Mouse (Mus musculus) kidney, postnatal 0 days (tissue): ENCODE data around the gene Slc26a1. TPM values are rescaled to one million over a fixed set of nuclear protein-coding genes. Genes with fewer than 3 reads are reported as not detected.

Experiments
- ATAC-seq: fragments of 200-750 bp; cut with Nextera tagmentation; replicated peaks from 2 replicates; pipeline ENCODE4 v1.8.0; 2017; ENCODE audit warnings: low read depth, moderate number of reproducible peaks, moderate TSS enrichment, moderate library complexity; ENCODE audit not compliant: low FRiP score
- DNase-seq: peaks from one replicate; pipeline ENCODE4 v3.0.0-alpha.2; 2016; ENCODE audit warnings: low spot score
- H3K27ac ChIP-seq: fragments of 300-500 bp; sonication (generic); 2 replicates; pipeline ENCODE4 v1.5.1; 2014; ENCODE audit warnings: mild to moderate bottlenecking
- H3K27me3 ChIP-seq: fragments of 300-500 bp; sonication (generic); 2 replicates; pipeline ENCODE4 v1.6.1; 2014; ENCODE audit warnings: low read length, mixed read lengths; ENCODE audit not compliant: insufficient read depth
- H3K36me3 ChIP-seq: fragments of 300-500 bp; sonication (generic); 2 replicates; pipeline ENCODE4 v1.6.1; 2014; ENCODE audit warnings: low read length, mixed read lengths; ENCODE audit not compliant: insufficient read depth
- H3K4me1 ChIP-seq: fragments of 300-500 bp; sonication (generic); replicated peaks from 2 replicates; pipeline ENCODE4 v1.6.1; 2014; ENCODE audit warnings: antibody characterized with exemption, low read length, mixed read lengths; ENCODE audit not compliant: insufficient read depth
- H3K4me2 ChIP-seq: fragments of 300-500 bp; sonication (generic); 2 replicates; pipeline ENCODE4 v1.6.1; 2014; ENCODE audit warnings: mild to moderate bottlenecking, low read length, moderate library complexity, mixed read lengths
- H3K4me3 ChIP-seq: fragments of 300-500 bp; sonication (generic); replicated peaks from 2 replicates; pipeline ENCODE4 v1.5.1; 2014; ENCODE audit warnings: low read depth, low read length
- H3K9ac ChIP-seq: fragments of 300-500 bp; sonication (generic); 2 replicates; pipeline ENCODE4 v1.6.1; 2014; ENCODE audit warnings: low read depth, low read length
- H3K9me3 ChIP-seq: fragments of 300-500 bp; sonication (generic); replicated peaks from 2 replicates; pipeline ENCODE4 v1.6.1; 2016; ENCODE audit warnings: low read length, inconsistent platforms, mixed read lengths
- CTCF ChIP-seq: IDR thresholded peaks from 2 replicates; pipeline ENCODE4 v1.5.1; 2016; ENCODE audit warnings: antibody characterized with exemption, low read depth, mild to moderate bottlenecking, moderate library complexity
- WGBS: fragments of 180-500 bp; shearing (Covaris S2); extraction: QIAGEN DNeasy Blood & Tissue Kit; methylation state at CpG from one replicate; pipeline ENCODE4 v1.1.7; 2014; 5-methylcytosine and 5-hydroxymethylcytosine counted together
- polyA plus RNA-seq: library from polyadenylated mRNA; unstranded; fragments of >200 nt; fragmentation: Nextera tagmentation; extraction: Ambion mirVana; gene quantifications from 2 replicates; pipeline ENCODE4 v1.2.1, GENCODE M21; 2015

Gene Slc26a1
- polyA plus RNA-seq, 1 experiment from 2014 or later, result 8.5 TPM

DNA sequence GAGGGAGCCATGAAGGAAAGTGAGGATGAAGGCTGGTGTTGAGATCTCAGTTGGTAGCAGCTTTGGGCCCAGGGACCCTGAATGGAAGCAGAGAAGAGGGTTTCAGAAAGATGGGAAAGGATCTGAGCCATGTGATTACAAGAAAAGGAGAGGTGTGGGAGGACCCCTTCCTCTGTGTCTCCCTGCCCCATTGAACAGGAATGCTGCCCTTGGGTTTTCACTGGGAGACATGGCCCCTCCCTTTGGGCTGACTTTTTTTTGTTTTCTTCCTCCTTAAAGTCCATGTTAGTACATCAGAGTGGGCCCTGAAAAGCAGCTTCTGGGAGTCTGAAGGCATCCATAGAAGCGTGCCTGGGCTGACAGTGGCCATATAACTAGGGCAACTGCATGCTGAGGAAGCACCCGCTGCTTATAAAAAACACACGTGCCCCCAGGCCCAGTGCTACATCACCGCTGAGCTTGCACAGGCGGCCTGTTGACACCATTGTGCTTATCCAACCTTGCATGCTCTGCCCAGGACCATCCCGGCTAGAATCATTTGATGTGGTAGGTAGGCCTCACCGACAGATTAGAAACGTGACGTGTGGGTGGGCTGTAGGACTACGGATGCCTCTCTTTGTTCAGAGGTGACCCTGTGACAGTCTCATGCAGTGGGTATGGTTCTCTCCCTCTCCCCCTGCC is 26.1 kb upstream of the Slc26a1 start:
- no peak for TF ChIP-seq CTCF
- ATAC-seq (peak; percentile 42; the same call in 1 of the 2 replicates), DNase-seq (peak; percentile 79)
- Histone ChIP-seq H3K27me3 (no peaks in the 10 kb centered on the region), H3K4me1 (peaks cover 16% of the 10 kb centered on the region), H3K36me3 (0 out of 2 replicates have a peak, but pooled peaks cover 13% of the 10 kb centered on the region), H3K4me2 (no peak overlapping the region), H3K4me3 (no peak overlapping the region), H3K9ac (no peak overlapping the region), H3K9me3 (no peaks in the 10 kb centered on the region), H3K27ac (peak overlapping the region; percentile 61; the same call in 1 of the 2 replicates)
- WGBS, result 39% methylated on average over 10 of the region's 10 CpGs

DNA sequence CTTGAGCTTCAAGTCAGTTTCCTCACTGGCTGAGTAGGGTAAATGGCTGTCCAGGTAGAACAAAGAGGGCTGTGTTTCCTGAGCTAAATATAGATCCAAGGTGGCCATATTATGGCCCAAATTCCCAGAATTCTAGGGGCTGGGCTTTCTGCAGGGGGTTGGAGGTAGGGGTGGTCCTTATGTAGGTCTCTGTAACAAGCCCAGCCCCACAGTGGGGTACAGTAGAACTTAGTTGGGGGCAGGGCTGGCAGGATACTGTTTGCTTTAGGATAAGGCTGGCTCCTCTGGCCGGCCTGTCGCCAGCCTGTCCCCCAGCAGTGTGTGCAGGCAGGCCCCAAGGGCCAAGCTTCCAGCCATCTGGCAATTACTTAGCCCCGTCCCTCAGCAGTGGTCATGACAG is 25.0 kb upstream of the Slc26a1 start:
- no peak overlapping the region for H3K4me2 ChIP-seq
- DNase-seq (no peak), ATAC-seq (no peak)
- no peak overlapping the region for H3K9ac ChIP-seq
- no peaks in the 10 kb centered on the region for H3K27me3 ChIP-seq
- H3K9me3 ChIP-seq, result no peaks in the 10 kb centered on the region
- peak overlapping the region; percentile 61 for H3K27ac ChIP-seq
- TF ChIP-seq CTCF, result no peak
- H3K4me3 ChIP-seq, result no peak overlapping the region
- peaks cover 22% of the 10 kb centered on the region for H3K4me1 ChIP-seq
- H3K36me3 ChIP-seq, result 0 out of 2 replicates have a peak, but pooled peaks cover 7% of the 10 kb centered on the region
- 27% methylated on average over 3 of the region's 3 CpGs for WGBS

DNA sequence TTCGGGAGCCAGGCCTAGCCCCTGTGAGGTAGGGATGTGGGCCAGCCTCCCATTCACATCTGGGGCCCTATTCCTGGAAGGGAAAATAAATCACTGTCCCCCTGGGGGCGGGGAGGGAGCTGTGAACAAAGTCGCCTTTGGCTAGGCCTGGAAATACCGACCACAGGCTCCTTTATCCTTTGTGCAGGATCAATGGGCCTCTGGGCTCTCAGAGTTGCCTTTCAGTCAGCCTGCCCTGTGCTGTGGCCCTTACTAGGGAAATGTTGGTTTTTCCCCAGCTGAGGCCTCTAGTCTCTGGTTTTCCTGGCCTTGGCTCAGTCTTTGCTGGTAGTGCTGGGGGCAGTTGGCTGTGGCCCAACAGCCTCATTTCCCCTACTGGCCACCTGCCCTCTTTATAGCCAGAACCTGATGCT is 22.0 kb upstream of the Slc26a1 start:
- DNase-seq (no peak), ATAC-seq (no peak)
- Histone ChIP-seq H3K9me3 (no peaks in the 10 kb centered on the region), H3K4me1 (peaks cover 27% of the 10 kb centered on the region), H3K27ac (no peak overlapping the region), H3K9ac (no peak overlapping the region), H3K4me3 (no peak overlapping the region), H3K27me3 (no peaks in the 10 kb centered on the region), H3K36me3 (0 out of 2 replicates have a peak, but pooled peaks cover 4% of the 10 kb centered on the region), H3K4me2 (no peak overlapping the region)
- WGBS, result 26% methylated on average over 4 of the region's 4 CpGs
- TF ChIP-seq CTCF, result no peak

DNA sequence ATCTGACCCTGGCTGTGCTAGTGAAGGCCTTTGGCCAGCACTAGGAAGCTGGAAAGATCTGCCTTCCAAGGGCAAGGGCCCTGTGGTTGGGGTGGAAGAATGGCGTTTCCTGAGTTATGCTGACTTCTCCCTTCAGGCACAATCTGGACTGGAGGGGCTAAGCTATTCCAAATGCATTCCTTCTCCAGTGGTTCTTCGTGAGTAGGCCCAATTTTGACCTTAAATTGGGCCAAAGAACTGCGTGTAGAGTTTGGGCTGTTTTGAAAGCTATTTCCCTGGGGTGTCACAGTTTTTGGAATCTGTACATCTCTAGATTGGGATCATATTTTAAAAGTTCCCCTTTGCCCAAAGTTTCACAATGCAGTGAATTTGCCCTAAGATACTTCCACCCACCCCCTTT is 21.2 kb upstream of the Slc26a1 start:
- Histone ChIP-seq H3K4me1 (peaks cover 27% of the 10 kb centered on the region), H3K36me3 (0 out of 2 replicates have a peak, but pooled peaks cover 4% of the 10 kb centered on the region), H3K4me3 (no peak overlapping the region), H3K9ac (no peak overlapping the region), H3K27me3 (no peaks in the 10 kb centered on the region), H3K4me2 (no peak overlapping the region), H3K27ac (no peak overlapping the region; the same call in 1 of the 2 replicates), H3K9me3 (no peaks in the 10 kb centered on the region)
- WGBS, result 70% methylated on average over 3 of the region's 3 CpGs
- DNase-seq, result no peak
- TF ChIP-seq CTCF, result no peak
- ATAC-seq, result no peak

DNA sequence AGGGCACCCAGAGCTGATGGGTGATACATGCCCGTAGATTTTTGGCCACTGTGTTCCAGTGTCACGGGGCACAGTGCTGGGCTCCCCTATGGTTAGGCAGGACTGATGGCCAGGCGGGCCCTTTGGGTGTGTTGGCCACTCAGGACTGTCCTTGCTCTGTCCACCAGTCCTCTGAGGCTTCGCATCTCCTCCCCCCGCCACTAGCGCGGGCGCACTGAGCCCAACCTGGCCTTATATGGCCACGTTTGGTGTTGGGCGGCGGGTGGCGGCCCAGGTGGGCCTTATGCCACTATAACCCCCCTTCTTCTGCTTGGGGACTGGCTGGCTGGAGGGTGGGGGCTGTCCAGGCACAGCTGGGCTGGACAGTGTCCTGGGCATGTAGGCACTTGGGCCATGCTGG is 20.5 kb upstream of the Slc26a1 start:
- Histone ChIP-seq H3K9ac (no peak overlapping the region), H3K4me1 (peaks cover 24% of the 10 kb centered on the region), H3K4me2 (no peak overlapping the region), H3K27ac (no peak overlapping the region), H3K27me3 (no peaks in the 10 kb centered on the region), H3K36me3 (0 out of 2 replicates have a peak, but pooled peaks cover 2% of the 10 kb centered on the region), H3K9me3 (no peaks in the 10 kb centered on the region), H3K4me3 (no peak overlapping the region)
- ATAC-seq (no peak), DNase-seq (no peak)
- WGBS, result 91% methylated on average over 11 of the region's 12 CpGs
- no peak for TF ChIP-seq CTCF

DNA sequence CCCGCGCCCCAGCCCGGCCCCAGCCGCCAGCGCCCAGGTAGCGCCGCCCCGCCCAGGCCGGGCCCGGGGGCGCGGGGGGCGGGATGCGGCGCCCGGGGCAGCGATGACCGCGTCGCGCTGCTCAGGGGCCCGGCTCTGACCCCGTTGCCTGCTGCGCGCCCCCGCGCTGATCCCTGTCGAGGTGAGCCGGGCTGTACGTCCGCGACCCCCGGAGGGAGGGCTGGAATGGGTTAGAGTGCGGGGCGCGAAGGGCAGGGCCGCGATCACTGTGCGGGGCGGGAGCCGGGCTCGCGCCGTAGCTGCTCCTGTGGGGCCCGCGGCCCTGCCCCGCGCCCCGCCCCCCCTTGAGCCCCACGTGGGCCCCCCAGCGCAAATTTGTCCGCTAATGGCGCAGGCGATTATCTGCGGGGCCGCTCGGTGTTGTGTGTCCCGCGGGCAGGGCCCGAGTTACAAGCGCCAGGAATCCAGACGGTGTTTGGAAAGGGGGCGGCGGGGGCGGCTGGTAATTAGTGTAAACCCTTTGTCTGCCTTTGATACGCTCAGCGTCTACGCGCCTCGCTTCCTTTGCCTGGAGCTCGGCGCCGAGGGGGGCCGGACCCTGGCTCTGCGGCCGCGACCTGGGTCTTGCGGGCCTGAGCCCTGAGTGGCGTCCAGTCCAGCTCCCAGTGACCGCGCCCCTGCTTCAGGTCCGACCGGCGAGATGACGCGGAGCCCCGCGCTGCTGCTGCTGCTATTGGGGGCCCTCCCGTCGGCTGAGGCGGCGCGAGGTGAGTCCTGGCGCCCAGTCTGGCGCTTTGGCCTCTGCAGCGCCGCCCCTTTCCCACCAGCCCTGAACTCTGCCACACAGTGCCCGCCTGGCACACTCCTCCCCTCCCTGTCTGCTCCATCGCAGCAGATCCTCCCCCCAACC is 19.2 kb upstream of the Slc26a1 start:
- DNase-seq (peak; percentile 55), ATAC-seq (peak; percentile 36)
- WGBS, result under 1% methylated on average over 91 of the region's 99 CpGs

More for the DNA sequence above, 19.2 kb upstream of the Slc26a1 start:
- peaks cover 11% of the 10 kb centered on the region; the same call in 1 of the 2 replicates for H3K4me1 ChIP-seq
- peak overlapping the region; percentile 96 for H3K4me2 ChIP-seq
- no peaks in the 10 kb centered on the region for H3K9me3 ChIP-seq
- H3K27me3 ChIP-seq, result no peaks in the 10 kb centered on the region
- no peaks in the 10 kb centered on the region for H3K36me3 ChIP-seq
- peak overlapping the region; percentile 79 for H3K9ac ChIP-seq
- H3K4me3 ChIP-seq, result peak overlapping the region; percentile 97
- no peak for TF ChIP-seq CTCF
- peak overlapping the region; percentile 27; the same call in 1 of the 2 replicates for H3K27ac ChIP-seq
